Mouse (Mus musculus): ENCODE measurements at regions not wholly inside any gene's neighbourhood (a gene's known extent, or its start where the extent isn't known, plus 50 kb on each side); places are given as distances from the start of the nearest gene placed in this dataset.
A peak's percentile ranks its signal among the peaks of the same experiment; 100 is the strongest.

- ATAC-seq (peak; percentile 75; the same call in 1 of the 2 replicates), DNase-seq (peak; percentile 85)
- H3K4me3 ChIP-seq (ENCODE audit: low read depth, low read length), result no peak overlapping the region
- no peaks in the 10 kb centered on the region for H3K36me3 ChIP-seq (ENCODE audit: insufficient read depth)
- H3K9ac ChIP-seq, result no peak overlapping the region
- peak; percentile 95 for TF ChIP-seq CTCF (IDR thresholded peaks at IDR 0.05; ENCODE audit: low read depth)
- no peak overlapping the region for H3K4me2 ChIP-seq (ENCODE audit: low read depth)
- no peaks in the 10 kb centered on the region for H3K27me3 ChIP-seq (ENCODE audit: insufficient read depth, low read length)
- WGBS, result 40% methylated on average over 3 of the region's 3 CpGs
- no peaks in the 10 kb centered on the region for H3K4me1 ChIP-seq (ENCODE audit: insufficient read depth)
- H3K9me3 ChIP-seq (ENCODE audit: low read length), result no peaks in the 10 kb centered on the region
- H3K27ac ChIP-seq (ENCODE audit: low read depth, low read length), result no peak overlapping the region
Observed at GRCm38 (mm10) chr13:117550108-117550507, 52.0 kb upstream of the Hcn1 start.

Measured in forebrain, postnatal 0 days (tissue).